Mouse (Mus musculus): ENCODE data around the gene Syt2. TPM values are rescaled to one million over a fixed set of nuclear protein-coding genes. Genes with fewer than 3 reads are reported as not detected.
A peak's percentile ranks its signal among the peaks of the same experiment; 100 is the strongest.

Syt2 gene
- polyA plus RNA-seq, 1 experiment, result 0.05 TPM

DNA sequence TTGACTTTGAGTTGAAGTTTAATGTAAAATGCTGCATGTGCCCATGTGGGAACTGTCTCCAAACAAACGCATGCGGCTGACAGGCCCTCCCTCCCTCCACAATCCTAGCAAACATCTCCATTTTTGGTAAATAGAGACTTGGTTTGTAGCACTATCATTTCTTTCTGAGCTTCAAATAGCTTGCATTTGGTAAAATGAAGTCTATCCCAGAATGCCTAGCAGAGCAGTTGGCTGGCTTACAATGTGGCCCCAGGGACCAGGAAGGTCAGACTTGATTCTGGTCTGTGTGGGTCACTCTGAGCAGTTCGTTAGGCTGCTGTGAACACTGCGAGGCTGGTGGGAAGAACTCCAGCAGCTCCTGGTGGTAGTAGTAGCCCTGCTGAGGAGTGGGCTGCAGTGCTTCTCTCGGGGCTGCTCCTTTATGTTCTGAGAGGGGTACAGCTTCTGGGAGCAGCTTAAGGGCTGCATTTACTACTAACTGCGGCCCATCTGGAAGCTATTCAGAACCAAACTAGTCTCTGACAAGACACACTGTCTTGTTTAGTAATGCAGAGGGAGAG is 128.3 kb downstream of the Syt2 start:
- no peak for DNase-seq
- TF ChIP-seq POLR2A (IDR thresholded peaks at IDR 0.05; ENCODE audit: control insufficient read depth, extremely low read depth, insufficient read depth, low read length, poor library complexity) (no peak), CTCF (IDR thresholded peaks at IDR 0.05; ENCODE audit: borderline replicate concordance, control insufficient read depth, extremely low read depth, insufficient read depth, low read length, poor library complexity) (no peak)
- Histone ChIP-seq H3K27me3 (ENCODE audit: control insufficient read depth, insufficient read depth, low read length) (no peaks in the 10 kb centered on the region), H3K4me1 (replicated peaks; ENCODE audit: control insufficient read depth, insufficient read depth, low read length) (peaks cover 8% of the 10 kb centered on the region), H3K27ac (ENCODE audit: control insufficient read depth, insufficient read depth, low read length) (no peak overlapping the region), H3K4me3 (ENCODE audit: control insufficient read depth, insufficient read depth, low read length) (no peak overlapping the region), H3K36me3 (ENCODE audit: control insufficient read depth, insufficient read depth, low read length) (peaks cover 14% of the 10 kb centered on the region)
- WGBS, result 89% methylated on average over 6 of the region's 6 CpGs

DNA sequence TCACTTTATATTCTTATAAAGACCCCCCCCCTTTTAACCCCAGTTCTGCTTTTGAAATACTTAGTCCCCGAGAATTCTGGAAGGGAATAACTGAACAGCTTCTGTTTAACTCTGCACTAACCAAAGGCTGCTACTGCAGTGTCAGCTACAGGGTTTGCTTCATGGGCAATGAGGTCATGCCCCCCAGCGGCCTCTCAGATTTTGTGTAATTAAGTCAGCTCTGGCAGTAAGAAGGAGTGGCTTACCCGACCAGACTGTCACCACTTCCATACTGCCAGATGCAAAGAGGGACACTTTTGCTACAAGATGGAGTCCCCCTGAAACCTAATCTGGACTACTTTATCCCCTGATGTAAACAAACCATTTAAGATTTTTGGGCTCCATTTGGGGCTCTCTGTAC is 129.2 kb downstream of the Syt2 start:
- no peak overlapping the region for H3K4me3 ChIP-seq (ENCODE audit: control insufficient read depth, insufficient read depth, low read length)
- H3K27ac ChIP-seq (ENCODE audit: control insufficient read depth, insufficient read depth, low read length), result no peak overlapping the region
- WGBS, result 58% methylated on average over 3 of the region's 3 CpGs
- TF ChIP-seq POLR2A (IDR thresholded peaks at IDR 0.05; ENCODE audit: control insufficient read depth, extremely low read depth, insufficient read depth, low read length, poor library complexity) (no peak), CTCF (IDR thresholded peaks at IDR 0.05; ENCODE audit: borderline replicate concordance, control insufficient read depth, extremely low read depth, insufficient read depth, low read length, poor library complexity) (no peak)
- H3K36me3 ChIP-seq (ENCODE audit: control insufficient read depth, insufficient read depth, low read length), result peaks cover 14% of the 10 kb centered on the region
- no peaks in the 10 kb centered on the region for H3K27me3 ChIP-seq (ENCODE audit: control insufficient read depth, insufficient read depth, low read length)
- H3K4me1 ChIP-seq (replicated peaks; ENCODE audit: control insufficient read depth, insufficient read depth, low read length), result peaks cover 8% of the 10 kb centered on the region
- DNase-seq, result no peak

DNA sequence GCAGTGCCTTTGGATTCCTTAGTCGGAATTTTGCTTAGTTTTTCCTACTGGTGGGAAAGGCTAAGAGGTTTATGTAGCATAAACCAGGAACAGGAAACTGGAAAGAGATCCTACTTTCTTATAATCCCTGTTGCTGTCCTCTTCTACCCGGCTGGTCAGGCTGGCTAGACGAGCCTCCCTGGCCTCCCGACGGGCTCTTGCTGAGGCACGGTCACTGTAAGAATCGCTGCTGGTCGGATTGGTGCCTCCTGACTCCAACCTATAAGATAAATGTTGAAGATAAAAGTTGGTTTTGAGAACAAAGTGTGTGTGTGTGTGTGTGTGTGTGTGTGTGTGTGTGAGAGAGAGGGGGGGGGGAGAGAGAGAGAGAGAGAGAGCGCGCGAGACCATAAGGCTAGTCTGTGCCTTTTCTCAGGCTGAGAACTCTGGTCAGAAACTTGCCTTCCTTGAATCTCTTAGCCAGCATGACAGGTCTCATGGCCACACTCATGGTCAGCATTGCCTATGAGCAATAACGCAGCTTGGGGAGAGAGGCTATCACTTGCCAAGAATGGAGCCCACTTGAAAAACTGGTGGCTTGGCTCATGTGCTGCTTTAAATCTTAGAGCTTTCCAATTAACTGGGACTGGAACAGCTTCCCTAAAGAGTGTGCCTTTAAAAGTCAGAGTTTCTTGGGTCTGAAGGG is 130.9 kb downstream of the Syt2 start:
- 42% methylated on average over 12 of the region's 12 CpGs for WGBS
- H3K27ac ChIP-seq (ENCODE audit: control insufficient read depth, insufficient read depth, low read length), result no peak overlapping the region
- H3K4me1 ChIP-seq (replicated peaks; ENCODE audit: control insufficient read depth, insufficient read depth, low read length), result peaks cover 8% of the 10 kb centered on the region

DNA sequence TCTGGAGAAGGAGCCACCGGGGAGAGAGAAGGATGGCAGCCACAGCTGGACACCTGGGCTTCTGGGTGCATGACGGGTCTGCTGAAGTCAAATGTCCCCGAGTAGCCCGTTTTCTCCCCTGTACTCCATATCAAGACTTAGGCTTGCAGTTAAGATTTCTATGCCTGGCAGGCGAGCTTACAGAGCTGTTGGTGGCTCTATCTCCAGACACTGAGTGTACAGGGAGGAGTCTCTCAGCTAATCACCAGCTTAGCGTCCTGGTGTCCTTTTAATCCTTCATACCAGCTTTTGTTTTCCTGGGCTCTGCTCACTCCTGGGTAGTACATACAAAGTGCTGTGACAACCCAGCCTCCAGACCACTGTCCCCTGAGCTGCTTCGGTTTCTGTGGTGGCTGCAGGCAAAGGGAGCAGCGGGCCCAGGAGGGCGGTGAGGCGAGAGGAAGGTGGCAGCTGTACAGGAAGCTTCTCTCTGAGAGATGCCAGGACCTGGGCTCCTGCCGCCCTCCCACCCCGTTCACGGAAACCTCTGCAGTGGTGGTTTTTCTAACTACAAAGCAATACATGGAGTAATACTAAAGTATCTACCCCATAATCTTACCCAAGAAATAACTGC is 131.6 kb downstream of the Syt2 start:
- Histone ChIP-seq H3K4me3 (ENCODE audit: control insufficient read depth, insufficient read depth, low read length) (no peak overlapping the region), H3K36me3 (ENCODE audit: control insufficient read depth, insufficient read depth, low read length) (peaks cover 14% of the 10 kb centered on the region), H3K27me3 (ENCODE audit: control insufficient read depth, insufficient read depth, low read length) (no peaks in the 10 kb centered on the region), H3K27ac (ENCODE audit: control insufficient read depth, insufficient read depth, low read length) (no peak overlapping the region; the same call in 1 of the 2 replicates), H3K4me1 (replicated peaks; ENCODE audit: control insufficient read depth, insufficient read depth, low read length) (peaks cover 8% of the 10 kb centered on the region)
- TF ChIP-seq POLR2A (IDR thresholded peaks at IDR 0.05; ENCODE audit: control insufficient read depth, extremely low read depth, insufficient read depth, low read length, poor library complexity) (no peak), CTCF (IDR thresholded peaks at IDR 0.05; ENCODE audit: borderline replicate concordance, control insufficient read depth, extremely low read depth, insufficient read depth, low read length, poor library complexity) (no peak)
- WGBS, result 15% methylated on average over 13 of the region's 13 CpGs
- DNase-seq, result peak; percentile 40

More for the DNA sequence above, 130.9 kb downstream of the Syt2 start:
- peaks cover 14% of the 10 kb centered on the region for H3K36me3 ChIP-seq (ENCODE audit: control insufficient read depth, insufficient read depth, low read length)
- no peak for TF ChIP-seq CTCF (IDR thresholded peaks at IDR 0.05; ENCODE audit: borderline replicate concordance, control insufficient read depth, extremely low read depth, insufficient read depth, low read length, poor library complexity)
- TF ChIP-seq POLR2A (IDR thresholded peaks at IDR 0.05; ENCODE audit: control insufficient read depth, extremely low read depth, insufficient read depth, low read length, poor library complexity), result no peak
- no peak overlapping the region for H3K4me3 ChIP-seq (ENCODE audit: control insufficient read depth, insufficient read depth, low read length)
- DNase-seq, result no peak
- H3K27me3 ChIP-seq (ENCODE audit: control insufficient read depth, insufficient read depth, low read length), result no peaks in the 10 kb centered on the region

DNA sequence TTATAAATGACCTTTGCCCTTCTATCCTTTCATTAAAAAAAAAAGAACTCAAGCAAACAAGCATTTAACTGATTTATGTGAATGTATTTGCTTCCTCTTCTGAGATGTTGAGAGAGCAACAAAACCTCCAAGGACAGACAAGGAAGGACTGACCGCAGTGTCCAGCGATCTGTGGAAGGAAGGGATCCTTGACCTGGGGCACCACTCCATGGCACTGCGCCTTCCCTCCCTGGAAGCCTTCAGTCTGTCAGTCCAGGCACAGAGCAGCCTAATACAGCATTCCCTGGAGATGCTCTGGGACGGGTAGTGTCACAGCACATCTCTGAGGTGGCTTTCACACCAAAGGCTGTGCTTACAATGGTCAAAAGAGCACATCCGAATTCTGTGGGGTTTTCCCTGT is 136.3 kb downstream of the Syt2 start:
- 96% methylated on average over 5 of the region's 5 CpGs for WGBS

DNA sequence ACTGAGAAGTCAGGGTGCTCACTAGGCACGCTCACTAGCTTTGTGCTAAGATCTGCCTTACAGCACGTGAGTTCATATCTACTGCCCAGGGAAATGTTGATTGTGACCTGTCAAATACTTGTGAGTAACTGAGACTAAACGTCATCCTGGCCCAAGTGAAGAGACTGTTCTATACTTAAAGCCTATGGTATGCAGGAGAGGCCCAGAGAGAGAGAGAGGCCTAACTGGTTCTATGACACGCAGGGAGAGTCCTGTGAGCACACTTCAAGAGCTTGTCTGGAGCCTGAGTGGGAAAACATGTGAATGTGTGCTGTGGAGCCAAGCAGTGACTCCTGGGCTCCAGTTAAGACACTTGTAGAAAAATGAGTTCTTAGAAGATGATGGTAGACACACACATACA is 137.5 kb downstream of the Syt2 start:
- Histone ChIP-seq H3K27me3 (ENCODE audit: control insufficient read depth, insufficient read depth, low read length) (no peaks in the 10 kb centered on the region), H3K27ac (ENCODE audit: control insufficient read depth, insufficient read depth, low read length) (no peak overlapping the region), H3K36me3 (ENCODE audit: control insufficient read depth, insufficient read depth, low read length) (no peaks in the 10 kb centered on the region), H3K4me1 (replicated peaks; ENCODE audit: control insufficient read depth, insufficient read depth, low read length) (no peaks in the 10 kb centered on the region), H3K4me3 (ENCODE audit: control insufficient read depth, insufficient read depth, low read length) (no peak overlapping the region)
- TF ChIP-seq CTCF (IDR thresholded peaks at IDR 0.05; ENCODE audit: borderline replicate concordance, control insufficient read depth, extremely low read depth, insufficient read depth, low read length, poor library complexity), result no peak
- TF ChIP-seq POLR2A (IDR thresholded peaks at IDR 0.05; ENCODE audit: control insufficient read depth, extremely low read depth, insufficient read depth, low read length, poor library complexity), result no peak
- no peak for DNase-seq
- WGBS, result 93% methylated on average over 4 of the region's 4 CpGs

More for the DNA sequence above, 136.3 kb downstream of the Syt2 start:
- DNase-seq, result no peak
- Histone ChIP-seq H3K27me3 (ENCODE audit: control insufficient read depth, insufficient read depth, low read length) (no peaks in the 10 kb centered on the region), H3K36me3 (ENCODE audit: control insufficient read depth, insufficient read depth, low read length) (no peaks in the 10 kb centered on the region), H3K4me1 (replicated peaks; ENCODE audit: control insufficient read depth, insufficient read depth, low read length) (peaks cover 4% of the 10 kb centered on the region), H3K27ac (ENCODE audit: control insufficient read depth, insufficient read depth, low read length) (no peak overlapping the region), H3K4me3 (ENCODE audit: control insufficient read depth, insufficient read depth, low read length) (no peak overlapping the region)
- TF ChIP-seq CTCF (IDR thresholded peaks at IDR 0.05; ENCODE audit: borderline replicate concordance, control insufficient read depth, extremely low read depth, insufficient read depth, low read length, poor library complexity), result no peak
- TF ChIP-seq POLR2A (IDR thresholded peaks at IDR 0.05; ENCODE audit: control insufficient read depth, extremely low read depth, insufficient read depth, low read length, poor library complexity), result no peak
